Mouse (Mus musculus) bone marrow, adult 2 months (tissue): ENCODE data around the gene Bpifb6.

Source experiments
- CTCF ChIP-seq: fragments of 200-500 bp; IDR thresholded peaks from 2 replicates; pipeline ENCODE4 v1.5.1; 2011; ENCODE audit warnings: low read length, control low read depth; ENCODE audit not compliant: control insufficient read depth, insufficient read depth
- POLR2A ChIP-seq: fragments of 200-500 bp; IDR thresholded peaks from 2 replicates; pipeline ENCODE4 v1.6.1; 2011; ENCODE audit warnings: low read depth, mild to moderate bottlenecking, control low read depth, low read length, borderline replicate concordance; ENCODE audit not compliant: control insufficient read depth

DNA sequence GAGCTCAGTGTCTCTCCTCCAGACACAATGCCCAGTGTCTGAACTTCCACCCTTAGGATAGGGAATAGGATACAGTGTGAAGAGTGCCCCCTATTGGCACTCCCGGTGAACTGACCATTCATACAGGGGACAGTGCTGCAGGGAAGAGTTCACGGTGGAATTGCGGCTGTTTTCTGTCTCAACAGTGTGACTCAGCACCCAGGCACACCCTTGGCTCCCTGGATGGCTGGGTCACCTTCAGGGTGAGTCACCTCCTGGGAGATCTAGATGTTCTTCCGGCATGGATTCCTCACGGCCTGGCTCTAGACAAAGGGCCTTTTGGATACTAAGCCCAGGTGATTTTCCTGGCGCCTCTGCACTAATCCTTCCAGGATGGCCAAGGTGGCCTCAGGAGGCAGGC lies 35.2 kb downstream of the Bpifb6 start:
- TF ChIP-seq CTCF (no peak), POLR2A (no peak)
